Mouse (Mus musculus): Measurements from ENCODE around the gene Efcab10. TPM values are rescaled to one million over a fixed set of nuclear protein-coding genes. Genes with fewer than 3 reads are reported as not detected.

Efcab10 gene
- polyA plus RNA-seq, 1 experiment, result 0.38 TPM

GRCm38 (mm10) chr12:33427726-33428125, 33.1 kb downstream of the Efcab10 start:
- DNase-seq (ENCODE audit: low read depth), result no peak

GRCm38 (mm10) chr12:33429387-33430160, 34.9 kb downstream of the Efcab10 start, which contains the start of gene Twistnb:
Gene Twistnb, plus strand, starts transcription at chr12:33429635.
- peak; percentile 45 for DNase-seq (ENCODE audit: low read depth)

- DNase-seq (ENCODE audit: low read depth), result no peak
These were observed 39.2 kb downstream of the Efcab10 start for GRCm38 (mm10) chr12:33433812-33434211.

- DNase-seq (ENCODE audit: low read depth), result no peak
These were observed 40.1 kb downstream of the Efcab10 start for GRCm38 (mm10) chr12:33434758-33435157.

Other genes starting within 250 kb of the Efcab10 start
- 21.9 and 25.1 TPM in 2 replicates for gene Atxn7l1, start 247.2 kb upstream of the Efcab10 start, polyA plus RNA-seq (2012; rRNA removed)
- gene Twistnb, start 34.8 kb downstream of the Efcab10 start, polyA plus RNA-seq (2012; rRNA removed), result 11.4 and 12.8 TPM in 2 replicates